Mouse (Mus musculus): ENCODE measurements around the gene Mlxip.
A peak's percentile ranks its signal among the peaks of the same experiment; 100 is the strongest.

Gene Mlxip

DNA sequence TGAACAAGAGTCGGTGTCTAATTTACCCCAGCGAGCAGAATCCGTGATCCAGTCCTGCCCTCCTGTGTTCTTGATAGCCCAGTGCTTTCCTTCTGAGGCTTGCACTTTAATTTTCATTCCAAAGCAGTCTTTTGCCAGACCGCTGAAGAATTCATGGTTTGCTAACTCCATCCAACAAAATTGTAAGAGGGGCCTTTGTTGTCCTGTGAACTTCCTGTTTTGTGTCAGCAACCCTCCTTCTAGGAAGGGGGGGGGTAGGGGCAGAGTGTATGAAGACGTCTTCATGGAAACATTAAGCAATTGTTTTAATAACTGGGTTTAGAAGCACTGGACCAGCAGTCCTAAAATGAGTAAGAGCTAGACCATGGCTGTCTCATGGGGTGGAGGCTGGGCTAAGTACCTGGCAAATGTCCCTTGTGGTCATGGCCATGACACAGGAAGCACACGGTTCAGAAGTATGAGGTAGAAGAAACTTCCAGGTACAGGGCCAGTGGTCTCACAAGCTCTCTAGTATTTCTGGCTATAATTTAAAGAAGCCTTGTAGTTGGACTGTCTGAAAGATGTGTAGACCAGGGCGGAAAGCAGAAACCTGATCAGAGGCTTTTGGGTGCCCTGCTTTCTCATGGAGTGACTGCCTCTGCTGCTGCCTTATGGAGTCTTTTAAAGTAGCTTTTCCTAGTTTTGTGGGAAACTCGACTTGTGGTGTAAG, 41.6 kb downstream of the Mlxip start:
- no peak for DNase-seq (ENCODE audit: low spot score)

DNA sequence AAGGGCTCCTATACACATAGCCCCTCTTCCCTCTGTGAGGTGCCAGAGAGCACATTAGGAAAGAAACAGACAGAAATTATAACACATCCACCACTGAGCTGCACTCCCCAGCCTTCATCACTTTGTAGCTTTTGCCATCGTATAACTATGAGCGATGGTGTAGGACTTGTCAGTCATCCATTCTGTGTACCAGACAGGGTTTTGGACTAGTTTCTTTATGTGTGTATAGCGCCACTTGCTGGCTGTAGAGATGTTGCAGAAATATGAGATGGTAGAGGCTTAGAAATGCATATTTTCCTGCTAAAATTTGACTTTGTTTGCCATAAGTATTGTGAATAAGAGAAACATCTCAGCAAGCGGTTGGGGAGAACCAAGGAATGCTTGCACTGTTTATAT, 42.2 kb downstream of the Mlxip start:
- no peak for DNase-seq (ENCODE audit: low spot score)

DNA sequence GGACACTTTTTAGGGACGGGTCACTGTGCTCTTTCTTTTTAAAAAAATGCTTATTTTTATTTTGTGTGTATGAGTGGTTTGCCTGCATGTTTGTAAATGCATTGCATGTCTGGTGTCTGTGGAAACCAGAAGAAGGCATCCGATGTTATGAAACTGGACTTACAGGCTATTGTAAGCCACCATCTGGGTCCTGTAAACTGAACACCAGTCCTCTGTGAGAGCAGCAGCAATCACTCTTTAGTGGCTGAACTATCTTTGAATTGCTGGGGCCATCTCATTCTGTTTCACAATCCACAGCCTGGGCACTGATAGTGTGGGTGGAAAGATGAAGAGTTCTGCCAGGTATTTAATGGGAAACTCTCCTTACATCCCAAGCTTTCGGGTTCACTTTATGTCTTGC, 43.8 kb downstream of the Mlxip start:
- DNase-seq (ENCODE audit: low spot score), result no peak

DNA sequence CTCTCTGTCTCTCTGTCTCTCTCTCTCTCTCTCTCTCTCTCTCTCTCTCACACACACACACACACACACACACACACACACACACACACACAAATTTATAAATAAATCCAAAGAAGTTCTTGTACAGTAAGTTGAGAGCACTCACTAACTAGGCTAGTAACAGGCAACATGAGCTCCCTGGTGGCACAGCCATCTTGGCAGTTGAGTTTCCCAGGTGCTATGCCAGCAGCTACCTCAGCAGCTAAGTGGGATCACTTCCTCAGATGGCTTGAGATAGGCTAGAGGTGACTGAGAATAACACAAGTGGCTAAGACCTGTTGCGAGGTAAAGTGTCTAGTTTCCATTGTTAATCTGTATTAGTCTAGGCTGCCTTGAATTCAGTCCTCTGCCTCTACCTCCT, 44.7 kb downstream of the Mlxip start:
- DNase-seq (ENCODE audit: low spot score), result no peak

DNA sequence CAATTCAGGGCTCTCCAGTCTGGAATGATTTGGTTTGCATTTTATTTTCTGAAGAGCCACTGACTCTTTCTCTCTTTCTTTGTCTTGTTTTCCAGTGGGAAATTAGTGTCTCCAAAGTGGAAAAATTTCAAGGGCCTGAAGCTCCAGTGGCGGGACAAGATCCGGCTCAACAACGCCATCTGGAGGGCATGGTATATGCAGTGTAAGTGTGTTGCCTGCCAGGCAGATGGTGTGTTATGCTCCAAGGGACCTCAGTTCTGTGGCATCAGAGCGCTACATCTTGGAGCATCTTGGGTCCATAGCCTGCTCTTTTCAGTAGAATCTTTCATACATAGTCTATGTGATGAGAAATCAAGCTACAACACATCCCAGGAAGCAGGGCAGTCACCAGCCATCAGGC, 45.3 kb downstream of the Mlxip start:
- no peak for DNase-seq (ENCODE audit: low spot score)

DNA sequence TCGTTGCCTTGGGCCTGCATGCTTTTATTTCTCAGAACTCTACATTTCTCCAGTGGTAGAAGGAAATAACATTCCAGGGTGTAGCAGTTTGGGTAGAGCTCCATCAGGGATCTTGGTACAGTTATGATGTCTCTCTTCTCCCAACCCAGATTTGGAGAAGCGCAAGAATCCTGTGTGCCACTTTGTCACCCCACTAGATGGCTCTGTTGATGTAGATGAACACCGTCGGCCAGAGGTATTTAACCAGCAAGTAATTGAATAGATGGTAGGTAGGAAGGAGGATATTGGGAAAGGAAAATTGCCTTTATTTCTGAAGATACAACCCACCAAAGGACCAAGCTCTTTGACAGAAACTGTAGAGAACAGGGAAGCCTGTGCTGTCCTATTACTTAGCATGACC, 46.1 kb downstream of the Mlxip start:
- no peak for DNase-seq (ENCODE audit: low spot score)

DNA sequence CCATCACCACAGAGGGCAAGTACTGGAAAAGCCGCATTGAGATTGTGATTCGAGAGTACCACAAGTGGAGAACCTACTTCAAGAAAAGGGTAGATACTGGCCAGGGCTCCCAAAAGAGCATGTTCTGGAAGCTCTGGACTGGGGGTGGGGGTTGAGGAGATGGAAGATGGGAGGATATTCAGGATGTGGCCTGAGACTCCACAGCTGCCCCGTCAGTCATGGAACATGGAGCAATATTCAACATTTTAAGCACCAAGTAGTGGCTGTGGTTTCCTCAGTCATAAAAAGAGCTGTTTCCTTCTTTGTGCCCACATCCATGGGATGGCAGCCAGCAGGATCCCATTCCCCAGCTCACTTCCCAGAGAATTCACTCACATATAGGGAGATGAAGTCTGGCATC, 47.7 kb downstream of the Mlxip start:
- no peak for DNase-seq (ENCODE audit: low spot score)

DNA sequence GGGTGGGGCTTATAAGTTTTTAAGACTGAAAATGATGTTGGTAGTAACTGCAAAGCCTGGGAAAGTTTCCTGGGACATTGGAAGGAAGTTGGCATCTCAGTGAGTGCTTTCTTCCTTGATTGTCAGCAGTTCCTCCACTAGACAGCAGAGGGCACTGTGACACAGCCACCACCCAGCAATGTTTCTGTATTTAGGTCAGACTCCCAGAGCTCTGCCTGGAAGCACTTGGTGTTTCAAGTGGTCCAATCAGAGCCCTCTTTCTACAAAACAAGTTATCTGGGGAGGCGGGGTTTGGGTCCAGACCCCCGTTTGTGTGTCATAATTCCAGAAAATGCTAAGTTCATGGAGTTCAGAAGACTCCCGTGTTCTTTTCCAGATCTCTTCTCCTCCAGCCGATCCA, 49.5 kb downstream of the Mlxip start:
- peak; percentile 41 for DNase-seq (ENCODE audit: low spot score)

DNA sequence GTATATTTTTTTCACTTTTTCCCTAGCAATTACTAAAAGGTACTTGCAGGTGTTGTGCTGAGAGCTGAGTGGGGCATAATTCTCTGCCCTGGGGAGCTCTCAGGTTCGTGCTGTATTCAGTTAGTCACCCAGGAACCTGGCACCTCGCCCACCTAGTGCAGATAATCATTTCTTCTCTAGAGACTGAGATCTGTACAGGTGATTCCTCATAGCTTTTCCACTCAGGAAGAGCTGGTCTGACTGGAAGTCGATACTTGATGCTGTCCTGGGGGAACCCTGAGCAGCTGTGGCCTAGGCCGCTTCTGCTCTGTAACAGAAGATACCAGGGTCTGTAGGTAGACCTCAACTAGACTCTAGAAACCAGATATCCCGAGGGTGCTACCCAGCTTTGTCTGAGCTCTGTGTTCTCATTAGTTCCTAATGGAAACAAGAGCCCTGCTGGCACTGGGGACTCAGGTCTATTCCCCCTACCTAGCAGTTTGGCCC, 50.3 kb downstream of the Mlxip start:
- DNase-seq (ENCODE audit: low spot score), result no peak

DNA sequence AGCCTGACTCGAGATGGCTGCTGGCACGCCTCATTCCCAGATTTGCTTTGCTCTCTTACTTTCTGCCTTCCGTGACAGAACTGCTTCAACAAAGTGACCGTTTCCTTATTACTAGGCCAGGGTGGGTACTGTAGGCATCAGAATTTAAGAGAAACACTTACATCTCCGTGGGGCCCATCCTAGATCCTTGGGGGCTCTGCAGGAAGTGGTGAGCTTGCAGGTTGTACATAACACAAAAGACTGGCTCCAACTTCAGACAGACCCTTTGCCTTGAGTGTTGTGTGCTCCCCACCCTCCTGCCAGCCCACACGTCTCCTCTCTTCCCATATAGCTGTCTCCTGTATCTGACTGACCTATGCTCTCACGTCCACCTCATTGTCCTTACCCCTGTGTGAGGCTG, 57.3 kb downstream of the Mlxip start:
- DNase-seq (ENCODE audit: low spot score), result no peak

DNA sequence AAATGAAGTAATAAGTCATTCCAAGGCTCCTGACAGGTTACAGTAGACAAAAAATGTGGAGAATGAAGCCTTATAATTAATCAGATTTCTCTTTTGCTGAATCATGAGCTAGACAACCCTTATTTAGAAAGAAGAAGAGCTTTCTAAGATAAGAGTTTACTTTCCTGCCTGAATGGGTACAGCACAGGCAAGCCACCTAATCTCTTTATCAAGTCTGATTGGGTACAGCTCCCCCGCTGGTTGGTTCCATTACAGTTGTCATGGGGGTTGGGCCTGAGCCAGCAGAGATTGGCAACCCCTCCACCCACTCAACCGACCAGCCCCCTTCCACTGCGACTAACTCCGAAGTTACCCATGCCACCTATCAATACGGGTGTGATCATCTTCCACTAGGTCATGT, 66.8 kb downstream of the Mlxip start:
- DNase-seq (ENCODE audit: low spot score), result no peak

DNA sequence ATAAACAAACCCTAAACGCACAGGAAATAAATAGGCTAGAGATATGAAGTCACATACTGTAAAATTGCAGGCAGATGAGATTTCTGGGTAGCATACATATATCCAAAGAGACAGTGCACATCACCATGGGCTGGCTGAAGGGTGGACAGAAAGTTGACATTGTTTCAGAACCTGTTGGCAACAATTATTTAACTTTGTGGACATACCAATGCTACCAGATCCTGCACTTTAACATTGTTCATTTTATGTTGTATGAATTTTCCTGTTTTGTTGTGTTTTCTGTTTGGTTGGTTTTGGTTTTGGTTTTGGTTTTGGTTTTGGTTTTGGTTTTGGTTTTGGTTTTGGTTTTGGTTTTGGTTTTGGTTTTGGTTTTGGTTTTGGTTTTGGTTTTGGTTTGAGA, 70.0 kb downstream of the Mlxip start:
- DNase-seq (ENCODE audit: low spot score), result no peak

DNA sequence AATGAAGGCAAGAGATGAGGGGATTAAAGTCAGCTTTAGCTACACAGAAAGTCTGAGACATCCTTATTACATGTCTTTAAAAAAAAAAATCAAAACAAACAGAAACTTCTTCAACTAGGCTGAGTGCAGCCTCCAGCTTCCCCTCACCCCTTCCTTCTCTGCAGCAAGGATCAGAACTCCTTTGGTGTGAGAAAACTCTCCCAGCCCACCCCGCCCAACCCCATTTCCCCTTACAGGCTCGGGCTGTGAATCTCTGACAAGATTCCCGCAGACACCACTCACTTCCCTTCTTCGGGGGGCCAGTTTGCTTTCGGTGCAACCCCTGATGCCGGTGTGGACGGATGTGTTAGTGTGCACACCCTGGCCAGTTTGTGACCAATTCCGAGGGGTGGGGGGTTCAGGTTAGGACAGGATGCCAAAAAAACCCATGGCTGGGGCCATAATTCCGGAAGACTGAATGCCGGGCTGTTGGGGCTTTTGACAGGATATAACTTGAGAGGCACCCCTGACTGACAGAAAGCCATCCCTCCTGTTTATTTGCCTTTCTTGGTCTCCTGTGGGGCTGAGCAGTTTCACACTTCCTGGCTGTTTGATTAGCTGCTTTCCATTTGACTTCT, 76.3 kb downstream of the Mlxip start:
- no peak for DNase-seq (ENCODE audit: low spot score)

DNA sequence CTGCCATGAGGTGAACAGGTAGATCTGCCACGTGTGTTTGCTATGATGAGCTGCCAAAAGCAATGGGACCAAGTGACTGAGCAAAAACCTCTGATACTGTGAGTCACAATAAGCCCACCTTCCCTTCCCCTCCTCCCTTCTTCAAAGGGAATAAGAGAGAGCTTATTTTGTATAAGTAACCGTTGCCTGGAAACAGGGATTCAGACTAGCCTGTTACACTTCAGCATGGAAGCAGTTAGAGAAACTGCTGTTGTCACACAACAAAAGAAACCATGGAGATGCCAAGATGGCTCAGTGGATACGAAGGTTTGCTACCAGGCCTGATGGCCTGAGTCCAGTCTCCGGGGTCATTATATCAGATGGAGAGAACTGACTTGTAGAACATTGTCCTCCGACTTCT, 79.2 kb downstream of the Mlxip start:
- no peak for DNase-seq (ENCODE audit: low spot score)

DNA sequence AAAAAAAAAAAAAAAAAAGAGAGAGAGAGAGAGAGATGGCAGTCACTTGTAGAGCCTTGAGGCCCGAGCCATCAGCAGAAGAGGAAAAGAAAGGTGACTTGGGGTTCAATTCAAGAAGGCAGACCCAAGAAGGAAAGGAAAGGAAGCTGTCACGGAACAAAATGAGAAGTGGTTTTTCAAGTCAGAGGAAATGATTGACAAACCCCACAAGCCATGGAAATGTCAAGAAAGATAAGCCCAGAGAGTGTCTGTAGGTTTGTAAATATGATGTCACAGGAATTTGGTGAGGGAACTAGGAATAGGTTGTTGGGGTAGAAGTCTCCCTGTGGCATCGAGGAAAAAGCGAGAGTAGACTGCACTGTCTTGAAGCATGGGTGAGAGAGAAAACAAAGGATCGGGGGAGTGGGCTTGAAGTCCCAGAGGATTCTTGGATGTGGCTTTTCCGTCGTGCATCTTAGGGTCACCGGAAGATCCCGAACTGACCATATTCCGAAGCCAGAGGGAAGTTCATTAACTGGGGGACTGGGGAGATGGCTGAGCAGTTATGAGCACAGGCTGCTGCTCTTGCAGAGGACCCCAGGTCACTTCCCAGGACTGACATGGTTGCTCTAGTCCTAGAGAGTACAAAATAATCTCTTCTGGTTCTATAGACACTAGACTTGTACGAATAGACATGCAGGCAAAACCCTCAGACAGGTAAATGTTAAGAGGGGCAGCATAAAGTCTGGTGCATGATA, 93.2 kb downstream of the Mlxip start:
- no peak for DNase-seq (ENCODE audit: low spot score)

DNA sequence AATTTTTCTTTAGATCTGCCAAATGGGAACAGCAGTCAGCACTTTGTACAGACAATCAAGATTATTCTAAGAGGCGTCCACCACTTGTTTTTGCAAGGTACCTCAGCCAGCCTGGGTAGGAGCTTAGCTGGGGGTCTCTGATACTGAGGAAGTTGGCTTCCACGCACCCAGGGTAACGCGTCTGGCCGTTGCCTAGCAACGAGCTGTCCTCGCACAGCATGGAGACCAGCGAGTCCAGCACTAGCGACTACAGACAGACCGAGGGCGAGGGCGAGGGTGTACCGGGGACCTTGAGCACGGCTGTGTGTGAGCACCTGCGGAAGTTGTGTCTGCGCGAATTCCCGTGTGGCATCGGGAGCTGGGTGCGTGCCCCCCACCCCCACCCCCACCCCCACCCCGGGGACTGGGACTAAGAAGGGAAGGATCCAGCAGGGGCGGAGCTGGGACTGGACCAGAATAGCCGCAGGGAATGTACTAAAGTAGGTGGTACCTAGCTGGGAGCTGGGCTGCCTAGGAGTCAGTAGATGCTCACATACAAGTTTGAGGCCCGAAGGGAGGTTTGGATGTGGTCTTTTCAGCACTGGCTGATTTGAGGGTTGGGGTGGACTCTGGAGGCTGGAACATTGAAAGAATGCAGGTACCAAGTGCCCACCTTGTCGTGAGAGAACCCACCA, 94.7 kb downstream of the Mlxip start, which contains the start of the genes Lrrc43 and Il31:
Gene Lrrc43, plus strand, starts transcription at position 194 of the 674 bp plus-strand sequence.
Gene Il31, minus strand, starts transcription at position 378 of the 674 bp plus-strand sequence.
- DNase-seq (ENCODE audit: low spot score), result no peak

DNA sequence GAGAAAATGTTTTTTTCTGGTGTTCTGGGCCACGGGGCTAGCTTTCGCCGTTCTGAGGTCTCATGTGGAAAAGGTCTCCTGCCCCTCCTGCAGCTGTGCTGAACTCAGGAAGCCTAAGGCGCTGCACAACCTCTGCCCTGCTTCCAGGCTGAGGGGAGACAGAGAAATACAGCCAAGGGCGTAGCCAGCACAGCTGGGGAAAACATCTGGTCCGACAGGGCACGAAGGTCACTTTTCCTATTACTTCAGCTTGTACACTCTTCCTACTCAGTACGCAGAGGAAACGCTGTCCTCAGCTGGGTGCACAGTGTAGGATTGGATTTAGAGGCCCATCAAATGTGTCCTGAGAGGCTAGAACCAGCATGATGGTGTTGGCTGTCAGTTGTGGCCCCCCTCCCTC, 95.3 kb downstream of the Mlxip start:
- no peak for DNase-seq (ENCODE audit: low spot score)

DNA sequence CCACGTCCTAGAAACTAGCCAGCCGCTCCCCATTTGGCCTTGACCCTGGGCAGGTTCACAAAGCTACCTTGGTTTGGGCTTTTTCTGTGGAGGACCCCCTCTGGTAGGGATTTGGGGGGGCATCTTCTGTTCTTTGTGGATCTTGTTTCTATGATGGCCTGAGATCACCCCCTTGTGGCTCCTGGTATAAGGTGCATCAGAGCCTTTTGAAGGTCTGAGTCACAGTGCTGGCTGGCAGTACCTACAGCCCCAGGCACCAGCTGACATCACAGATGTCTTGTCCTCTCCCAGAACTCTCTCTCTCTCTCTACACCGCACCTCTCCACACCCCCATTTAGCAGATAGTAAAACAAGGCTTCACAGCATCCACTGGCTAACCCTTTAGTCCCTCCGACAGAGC, 105.1 kb downstream of the Mlxip start:
- DNase-seq (ENCODE audit: low spot score), result no peak

DNA sequence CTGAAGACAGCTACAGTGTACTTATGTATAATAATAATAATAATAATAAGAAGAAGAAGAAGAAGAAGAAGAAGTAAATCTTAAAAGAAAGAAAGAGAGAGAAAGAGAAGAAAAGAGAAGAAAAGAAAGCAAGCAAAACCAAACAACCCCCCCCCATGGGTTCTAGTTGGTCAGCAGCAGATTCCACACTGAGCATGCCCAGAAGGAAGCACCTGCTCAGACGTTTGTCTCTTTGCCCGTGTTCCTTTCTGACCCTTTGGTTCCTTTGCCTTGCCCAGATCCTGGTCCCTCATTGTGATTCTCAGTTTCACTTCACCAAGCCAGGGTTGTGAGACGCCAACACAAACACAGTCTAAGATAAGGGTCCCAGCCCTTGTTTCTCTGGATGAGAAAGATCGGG, 107.4 kb downstream of the Mlxip start:
- no peak for DNase-seq (ENCODE audit: low spot score)

Measured in yolk sac, embryonic 10.5 days (tissue).